ENCODE assay signal across 15 mouse cellular contexts in genomic region chr4:9193121-9193520, GRCm38 (mm10).
"Had no signal": no experiment of that assay in that cellular context is flagged by ENCODE, and none has a peak within 500 bp of the region (broad histone marks: within the 10 kb centered on the region; RNA-seq: fewer than 3 reads in every experiment).

No protein-coding gene starts in this region.

- ATAC-seq: intestine, embryonic 16.5 days had no signal

- H3K4me2 ChIP-seq: kidney, embryonic 15.5 days; limb, embryonic 13.5 days; midbrain, embryonic 12.5 days; neural tube, embryonic 15.5 days; stomach, embryonic 15.5 days had no signal

- H3K9me3 ChIP-seq: kidney, embryonic 15.5 days; limb, embryonic 13.5 days; midbrain, embryonic 12.5 days; neural tube, embryonic 15.5 days; stomach, embryonic 15.5 days had no signal

- H3K27ac ChIP-seq: kidney, embryonic 15.5 days; left cerebral cortex, adult 2 months; limb, embryonic 13.5 days; liver, embryonic 14.5 days; midbrain, embryonic 12.5 days; neural tube, embryonic 15.5 days; stomach, embryonic 15.5 days had no signal

- H3K4me3 ChIP-seq: kidney, embryonic 15.5 days; left cerebral cortex, adult 2 months; limb, embryonic 13.5 days; midbrain, embryonic 12.5 days; myocyte; neural tube, embryonic 15.5 days; stomach, embryonic 15.5 days had no signal

- DNase-seq: kidney, adult 2 months; kidney, postnatal 14 days; left cerebral cortex, postnatal 4 days; lung, adult 18-20 months; spleen, adult 18-20 months; thymus, postnatal 4 days had no signal

- H3K36me3 ChIP-seq: kidney, embryonic 15.5 days; limb, embryonic 13.5 days; midbrain, embryonic 12.5 days; neural tube, embryonic 15.5 days; stomach, embryonic 15.5 days had no signal

- H3K4me1 ChIP-seq: kidney, embryonic 15.5 days; limb, embryonic 13.5 days; midbrain, embryonic 12.5 days; stomach, embryonic 15.5 days had no signal

- H3K27me3 ChIP-seq: kidney, embryonic 15.5 days; limb, embryonic 13.5 days; midbrain, embryonic 12.5 days; neural tube, embryonic 15.5 days; stomach, embryonic 15.5 days had no signal

- H3K9ac ChIP-seq: kidney, embryonic 15.5 days; limb, embryonic 13.5 days; liver, embryonic 14.5 days; midbrain, embryonic 12.5 days; neural tube, embryonic 15.5 days; stomach, embryonic 15.5 days had no signal
